Mouse (Mus musculus) heart, embryonic 16.5 days (tissue): Measurements from ENCODE around the gene Mlx. TPM values are rescaled to one million over a fixed set of nuclear protein-coding genes. Genes with fewer than 3 reads are reported as not detected.
A peak's percentile ranks its signal among the peaks of the same experiment; 100 is the strongest.

Experiments
- ATAC-seq: fragments of 200-750 bp; cut with Nextera tagmentation; replicated peaks from 2 replicates; pipeline ENCODE4 v1.8.0; 2017; ENCODE audit warnings: moderate number of reproducible peaks; ENCODE audit not compliant: insufficient read depth, low FRiP score; ENCODE audit errors: extremely low read depth
- H3K27ac ChIP-seq: fragments of 300-500 bp; sonication (generic); 2 replicates; pipeline ENCODE4 v1.5.1; 2014; ENCODE audit warnings: mild to moderate bottlenecking, low read length, control low read depth, moderate library complexity
- H3K27me3 ChIP-seq: fragments of 300-500 bp; sonication (generic); 2 replicates; pipeline ENCODE4 v1.6.1; 2014; ENCODE audit warnings: low read length, mixed read lengths; ENCODE audit not compliant: control insufficient read depth, insufficient read depth
- H3K36me3 ChIP-seq: fragments of 300-500 bp; sonication (generic); 2 replicates; pipeline ENCODE4 v1.6.1; 2014; ENCODE audit not compliant: control insufficient read depth, insufficient read depth
- H3K4me1 ChIP-seq: fragments of 300-500 bp; sonication (generic); 2 replicates; pipeline ENCODE4 v1.6.1; 2014; ENCODE audit warnings: low read length, mixed read lengths; ENCODE audit not compliant: control insufficient read depth, insufficient read depth
- H3K4me2 ChIP-seq: fragments of 300-500 bp; sonication (generic); 2 replicates; pipeline ENCODE4 v1.6.1; 2014; ENCODE audit warnings: low read depth, mild to moderate bottlenecking, control low read depth, low read length
- H3K4me3 ChIP-seq: fragments of 300-500 bp; sonication (generic); 2 replicates; pipeline ENCODE4 v1.5.1; 2014; ENCODE audit warnings: mild to moderate bottlenecking, control low read depth, low read length
- H3K9ac ChIP-seq: fragments of 300-500 bp; sonication (generic); 2 replicates; pipeline ENCODE4 v1.6.1; 2014; ENCODE audit warnings: low read length, control low read depth
- H3K9me3 ChIP-seq: fragments of 300-500 bp; sonication (generic); replicated peaks from 2 replicates; pipeline ENCODE4 v1.6.1; 2016; ENCODE audit warnings: low read length; ENCODE audit not compliant: control insufficient read depth
- WGBS: fragments of 180-500 bp; shearing (Covaris S2); extraction: QIAGEN DNeasy Blood & Tissue Kit; methylation state at CpG from one replicate; pipeline ENCODE4 v1.1.7; 2014; 5-methylcytosine and 5-hydroxymethylcytosine counted together
- polyA plus RNA-seq: library from polyadenylated mRNA; unstranded; fragments of >200 nt; fragmentation: Nextera tagmentation; extraction: Ambion mirVana; gene quantifications from 2 replicates; pipeline ENCODE4 v1.2.1, GENCODE M21; 2015

Gene Mlx
- polyA plus RNA-seq, 1 experiment from 2014 or later = 38.6 TPM

DNA sequence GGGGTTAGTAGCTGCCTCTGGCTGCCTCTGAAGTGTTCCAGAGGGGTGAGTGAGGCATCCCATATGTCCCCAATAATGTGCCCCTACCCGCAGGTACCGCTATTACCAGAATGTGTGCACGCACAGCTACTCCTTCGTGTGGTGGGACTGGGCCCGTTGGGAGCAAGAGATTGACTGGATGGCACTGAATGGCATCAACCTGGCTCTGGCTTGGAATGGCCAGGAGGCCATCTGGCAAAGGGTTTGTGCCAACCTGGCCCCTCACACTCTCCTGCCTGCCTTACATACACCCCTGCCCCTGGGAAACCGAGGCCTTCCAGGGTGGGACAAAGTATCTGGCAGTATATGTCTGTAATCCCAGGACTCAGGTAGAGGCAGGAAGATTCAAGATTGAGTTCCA, 16.1 kb upstream of the Mlx start:
- H3K27ac ChIP-seq = no peak overlapping the region
- 75% methylated on average over 6 of the region's 6 CpGs for whole genome bisulfite sequencing
- no peak overlapping the region for H3K9ac ChIP-seq
- no peak overlapping the region for H3K4me3 ChIP-seq
- H3K4me2 ChIP-seq = no peak overlapping the region
- H3K9me3 ChIP-seq = no peaks in the 10 kb centered on the region
- no peaks in the 10 kb centered on the region for H3K36me3 ChIP-seq
- H3K27me3 ChIP-seq = 0 out of 2 replicates have a peak, but pooled peaks cover 2% of the 10 kb centered on the region
- ATAC-seq = no peak
- H3K4me1 ChIP-seq = peaks cover 21% of the 10 kb centered on the region

DNA sequence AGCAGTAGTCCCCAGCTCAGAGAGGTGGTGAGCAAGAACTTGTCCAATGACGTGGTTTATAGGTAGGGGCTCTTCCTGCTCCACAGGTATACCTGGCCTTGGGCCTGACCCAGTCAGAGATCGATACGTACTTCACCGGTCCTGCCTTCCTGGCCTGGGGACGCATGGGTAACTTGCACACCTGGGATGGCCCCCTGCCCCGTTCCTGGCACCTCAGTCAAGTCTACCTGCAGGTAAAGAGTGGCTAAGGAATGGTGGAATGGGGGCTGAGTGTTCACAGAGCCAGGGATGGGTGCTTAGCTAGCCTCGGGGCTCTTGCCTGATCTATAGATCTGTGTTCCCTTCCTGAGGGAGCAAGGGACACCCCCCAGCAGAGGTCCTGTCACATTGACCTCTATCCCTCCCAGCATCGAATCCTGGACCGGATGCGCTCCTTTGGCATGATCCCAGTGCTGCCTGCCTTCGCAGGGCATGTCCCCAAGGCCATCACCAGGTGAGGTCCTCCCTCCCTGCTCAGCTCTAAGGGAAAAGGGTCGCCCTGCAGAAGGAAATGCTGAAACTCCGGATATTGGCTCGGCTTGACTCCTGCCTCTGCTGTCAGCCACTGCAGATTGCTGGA, 15.2 kb upstream of the Mlx start:
- WGBS = 72% methylated on average over 14 of the region's 14 CpGs
- ATAC-seq = no peak
- H3K27ac ChIP-seq = no peak overlapping the region
- no peak overlapping the region for H3K4me2 ChIP-seq
- H3K4me1 ChIP-seq = peaks cover 13% of the 10 kb centered on the region
- peaks cover 3% of the 10 kb centered on the region; the same call in 1 of the 2 replicates for H3K36me3 ChIP-seq
- peaks cover 2% of the 10 kb centered on the region; the same call in 1 of the 2 replicates for H3K27me3 ChIP-seq
- no peaks in the 10 kb centered on the region for H3K9me3 ChIP-seq
- H3K9ac ChIP-seq = no peak overlapping the region
- H3K4me3 ChIP-seq = no peak overlapping the region

DNA sequence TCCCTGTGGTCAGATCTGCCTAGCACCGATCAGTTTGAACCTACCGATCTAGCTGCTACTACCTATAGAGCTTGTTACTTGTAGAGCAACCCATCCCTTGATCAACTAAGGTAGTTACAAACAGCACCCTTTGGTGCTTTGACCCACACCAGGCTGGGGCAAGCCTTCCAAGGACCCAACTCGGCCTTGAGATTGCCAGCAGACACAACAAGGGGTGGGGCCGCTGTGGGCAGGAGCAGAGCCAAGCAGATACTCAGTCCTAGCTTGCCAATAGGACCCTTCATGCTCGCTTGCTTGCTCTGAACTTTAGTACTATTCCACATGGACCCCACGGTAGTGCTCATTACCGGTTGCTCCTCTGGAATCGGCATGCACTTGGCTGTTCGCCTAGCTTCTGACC, 9.0 kb upstream of the Mlx start, which contains the start of gene Hsd17b1:
TSS of gene Hsd17b1 (plus strand) at position 291 of the 400 bp plus-strand sequence.
- Histone ChIP-seq H3K27ac (no peak within 1 kb of the TSS), H3K9ac (no peak within 1 kb of the TSS), H3K36me3 (peaks cover 3% of the 10 kb centered on the region; the same call in 1 of the 2 replicates), H3K9me3 (no peaks in the 10 kb centered on the region), H3K27me3 (peaks cover 39% of the 10 kb centered on the region), H3K4me1 (peaks cover 11% of the 10 kb centered on the region), H3K4me3 (no peak within 1 kb of the TSS), H3K4me2 (no peak within 1 kb of the TSS)
- ATAC-seq = no peak
- WGBS = 68% methylated on average over 9 of the region's 9 CpGs

DNA sequence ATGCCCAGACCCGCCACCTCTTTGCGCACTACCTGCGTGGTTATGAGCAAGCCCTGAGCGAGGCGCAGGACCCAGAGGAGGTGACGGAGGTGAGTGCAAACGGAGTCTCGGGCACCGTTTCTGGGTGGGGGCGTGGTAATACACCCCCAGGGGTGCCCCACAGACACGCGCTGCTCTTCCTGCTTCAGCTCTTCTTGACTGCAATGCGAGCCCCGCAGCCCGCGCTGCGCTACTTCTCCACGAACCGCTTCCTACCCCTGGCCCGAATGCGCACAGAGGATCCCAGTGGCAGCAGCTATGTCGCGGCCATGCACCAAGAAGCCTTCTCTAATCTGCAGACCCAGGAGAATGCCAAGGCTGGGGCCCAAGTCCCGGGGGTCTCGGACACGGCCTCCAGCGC, 7.3 kb upstream of the Mlx start:
- H3K27me3 ChIP-seq = peaks cover 37% of the 10 kb centered on the region
- H3K9me3 ChIP-seq = no peaks in the 10 kb centered on the region
- H3K27ac ChIP-seq = no peak overlapping the region
- WGBS = 6% methylated on average over 27 of the region's 27 CpGs
- peak overlapping the region; percentile 48 for H3K4me2 ChIP-seq
- peaks cover 15% of the 10 kb centered on the region for H3K4me1 ChIP-seq
- no peak overlapping the region for H3K9ac ChIP-seq
- no peak for ATAC-seq
- H3K4me3 ChIP-seq = peak overlapping the region; percentile 23
- peaks cover 3% of the 10 kb centered on the region; the same call in 1 of the 2 replicates for H3K36me3 ChIP-seq

DNA sequence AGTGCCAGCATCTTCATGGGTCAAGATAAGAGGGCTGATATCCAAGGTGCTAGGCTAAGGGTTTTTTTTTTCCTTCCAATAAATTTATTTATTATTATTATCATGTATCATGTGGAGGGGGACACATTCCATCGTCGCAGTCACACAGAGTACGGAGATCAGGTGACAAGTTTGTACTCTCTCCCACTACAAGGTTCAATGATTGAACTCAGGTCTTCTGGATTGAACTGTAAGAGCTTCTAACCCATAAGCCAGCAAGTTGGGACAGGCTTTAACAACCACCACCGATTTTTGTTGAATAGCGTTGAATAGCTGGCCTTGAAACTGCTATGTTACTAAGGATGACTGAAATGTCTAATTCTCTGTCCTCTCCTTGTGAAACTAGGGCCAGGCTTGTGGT, 6.7 kb upstream of the Mlx start:
- no peaks in the 10 kb centered on the region for H3K9me3 ChIP-seq
- peaks cover 5% of the 10 kb centered on the region; the same call in 1 of the 2 replicates for H3K36me3 ChIP-seq
- no peak overlapping the region for H3K4me2 ChIP-seq
- no peak overlapping the region for H3K27ac ChIP-seq
- no peak for ATAC-seq
- no peak overlapping the region for H3K9ac ChIP-seq
- 70% methylated on average over 5 of the region's 5 CpGs for WGBS
- peaks cover 15% of the 10 kb centered on the region for H3K4me1 ChIP-seq
- H3K4me3 ChIP-seq = no peak overlapping the region
- H3K27me3 ChIP-seq = peaks cover 37% of the 10 kb centered on the region

DNA sequence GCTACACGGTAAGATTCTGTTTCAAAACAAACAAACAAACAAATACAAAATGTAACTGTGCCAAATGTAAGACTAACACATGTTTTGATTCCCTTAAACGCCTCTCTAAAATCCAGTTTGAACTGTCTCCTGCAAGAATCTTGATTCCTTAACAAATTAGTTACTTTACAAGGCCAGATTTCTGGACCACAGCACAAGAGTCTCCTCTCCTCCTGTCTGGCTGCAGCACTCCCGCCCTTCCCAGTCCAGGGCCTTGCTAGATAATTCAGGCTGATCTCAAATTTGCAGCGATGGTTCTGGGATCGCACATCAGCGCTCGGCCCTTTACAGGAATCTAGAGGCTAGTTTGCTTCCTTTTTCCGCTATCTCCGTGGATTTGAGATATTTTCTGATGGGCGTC, 5.4 kb upstream of the Mlx start:
- Histone ChIP-seq H3K36me3 (peaks cover 5% of the 10 kb centered on the region; the same call in 1 of the 2 replicates), H3K27ac (peak overlapping the region; percentile 92), H3K9me3 (no peaks in the 10 kb centered on the region), H3K27me3 (peaks cover 37% of the 10 kb centered on the region), H3K4me3 (peak overlapping the region; percentile 83), H3K4me1 (peaks cover 23% of the 10 kb centered on the region), H3K4me2 (peak overlapping the region; percentile 97), H3K9ac (peak overlapping the region; percentile 75)
- ATAC-seq = no peak
- WGBS = 9% methylated on average over 10 of the region's 10 CpGs

DNA sequence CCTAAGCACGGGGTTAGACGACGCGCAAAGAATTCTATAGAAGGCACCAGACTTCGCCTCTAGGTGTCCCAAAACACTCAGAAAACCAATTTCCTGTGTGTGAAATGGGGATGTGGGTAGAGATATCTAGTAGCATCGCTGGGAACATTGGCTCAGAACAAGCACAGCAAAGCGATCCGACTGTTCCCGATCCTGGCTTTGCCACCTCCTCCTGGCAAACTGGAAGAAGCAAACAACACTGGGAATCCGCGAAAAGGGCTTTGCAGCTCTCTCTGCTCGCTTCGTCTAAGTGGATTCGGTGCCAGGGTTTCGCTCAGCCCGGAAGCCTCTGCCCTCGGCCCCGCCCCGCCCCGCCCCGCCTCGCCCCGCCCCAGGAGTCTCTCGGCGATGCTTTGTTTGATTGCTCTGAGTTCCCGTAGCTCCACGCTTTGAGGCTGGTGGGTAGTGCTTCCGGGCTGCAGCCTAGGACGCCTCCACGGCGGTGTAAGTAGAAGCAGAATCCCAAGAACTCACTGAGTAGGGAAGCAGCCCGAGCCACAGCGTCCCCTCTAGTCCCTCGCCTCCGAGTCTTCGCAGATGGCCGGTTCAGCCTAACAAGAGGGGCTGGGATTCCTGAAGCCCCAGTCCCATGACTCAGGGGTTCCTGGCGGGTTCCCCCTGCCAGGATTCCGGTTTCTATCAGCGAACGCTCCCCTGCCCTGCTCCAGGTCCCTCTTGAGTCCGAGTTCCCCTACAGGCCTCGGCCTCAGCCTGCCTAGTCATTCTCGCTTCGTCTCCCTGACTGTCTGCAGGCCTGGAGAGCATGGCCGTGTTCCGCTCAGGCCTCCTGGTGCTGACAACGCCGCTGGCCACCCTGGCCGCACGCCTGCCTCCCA, 4.6 kb upstream of the Mlx start, which contains the start of gene Coasy:
TSS of gene Coasy (plus strand) at position 358 of the 875 bp plus-strand sequence.
- under 1% methylated on average over 51 of the region's 51 CpGs for WGBS
- peaks cover 32% of the 10 kb centered on the region for H3K27me3 ChIP-seq
- peak within 1 kb of the TSS; percentile 90 for H3K9ac ChIP-seq
- no peaks in the 10 kb centered on the region for H3K9me3 ChIP-seq
- peak within 1 kb of the TSS; percentile 92 for H3K27ac ChIP-seq
- H3K4me1 ChIP-seq = peaks cover 26% of the 10 kb centered on the region
- ATAC-seq = peak; percentile 88
- peak within 1 kb of the TSS; percentile 97 for H3K4me2 ChIP-seq
- peak within 1 kb of the TSS; percentile 83 for H3K4me3 ChIP-seq
- H3K36me3 ChIP-seq = peaks cover 2% of the 10 kb centered on the region; the same call in 1 of the 2 replicates

DNA sequence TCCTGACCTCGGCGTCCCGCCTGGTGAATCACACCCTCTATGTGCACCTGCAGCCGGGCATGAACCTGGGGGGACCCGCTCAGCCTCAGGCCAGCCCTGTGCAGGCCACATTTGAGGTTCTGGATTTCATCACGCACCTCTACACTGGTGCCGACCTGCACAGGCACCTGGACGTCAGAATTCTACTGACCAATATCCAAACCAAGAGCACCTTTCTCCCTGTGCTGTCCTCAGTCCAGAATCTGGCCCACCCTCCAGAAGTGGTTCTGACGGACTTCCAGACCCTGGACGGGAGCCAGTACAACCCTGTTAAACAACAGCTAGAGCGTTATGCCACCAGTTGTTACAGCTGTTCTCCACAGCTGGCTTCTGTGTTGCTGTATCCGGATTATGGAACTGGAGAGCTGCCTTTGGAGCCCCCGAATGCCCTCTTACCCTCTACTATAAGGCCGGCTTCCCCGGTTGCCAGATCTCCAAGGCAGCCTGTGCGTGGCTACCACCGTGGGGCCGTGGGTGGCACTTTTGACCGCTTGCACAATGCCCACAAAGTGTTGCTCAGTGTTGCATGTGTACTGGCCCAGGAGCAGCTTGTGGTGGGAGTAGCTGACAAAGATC, 3.9 kb upstream of the Mlx start:
- Histone ChIP-seq H3K27me3 (peaks cover 26% of the 10 kb centered on the region), H3K4me1 (peaks cover 32% of the 10 kb centered on the region), H3K9ac (peak overlapping the region; percentile 90), H3K36me3 (peaks cover 2% of the 10 kb centered on the region; the same call in 1 of the 2 replicates), H3K9me3 (no peaks in the 10 kb centered on the region), H3K4me3 (peak overlapping the region; percentile 83), H3K27ac (peak overlapping the region; percentile 92), H3K4me2 (peak overlapping the region; percentile 97)
- ATAC-seq = no peak
- WGBS = 30% methylated on average over 19 of the region's 19 CpGs
